Mouse (Mus musculus): Measurements from ENCODE around the gene Hdac11.
"Not testable (repeated sequence)": the region's sequence is repeated elsewhere in the genome, so short reads cannot be mapped to it uniquely, and the experiment has no call there.

The Hdac11 gene

GRCm38 (mm10) chr6:91209780-91210179 lies 53.3 kb downstream of the Hdac11 start:
- no peak for DNase-seq

GRCm38 (mm10) chr6:91210852-91211251 lies 54.4 kb downstream of the Hdac11 start:
- no peak for DNase-seq

GRCm38 (mm10) chr6:91212155-91212554 lies 55.7 kb downstream of the Hdac11 start, which contains the start of gene Fbln2:
Gene Fbln2, plus strand, starts transcription at chr6:91212455.
- not testable (repeated sequence) for DNase-seq

- peak in 1 of 2 experiments; percentile 17 for DNase-seq
Observed at GRCm38 (mm10) chr6:91212571-91212970, 56.1 kb downstream of the Hdac11 start.

GRCm38 (mm10) chr6:91213287-91214218 lies 57.1 kb downstream of the Hdac11 start:
- DNase-seq = no peak

GRCm38 (mm10) chr6:91215454-91215853 lies 59.0 kb downstream of the Hdac11 start:
- DNase-seq = no peak

GRCm38 (mm10) chr6:91218445-91218844 lies 62.0 kb downstream of the Hdac11 start:
- DNase-seq = no peak

GRCm38 (mm10) chr6:91218871-91219270 lies 62.4 kb downstream of the Hdac11 start:
- DNase-seq = no peak

GRCm38 (mm10) chr6:91220062-91220461 lies 63.6 kb downstream of the Hdac11 start:
- DNase-seq = no peak

- DNase-seq = no peak
Observed at GRCm38 (mm10) chr6:91221094-91221493, 64.6 kb downstream of the Hdac11 start.

- DNase-seq = no peak
Observed at GRCm38 (mm10) chr6:91222694-91223346, 66.4 kb downstream of the Hdac11 start.
